Mouse (Mus musculus) cerebellum, adult 2 months (tissue): Measurements from ENCODE around the gene Plcb3.

Experiments used
- CTCF ChIP-seq: fragments of 200-500 bp; IDR thresholded peaks from 2 replicates; pipeline ENCODE4 v1.5.1; 2011; ENCODE audit warnings: low read depth, mild to moderate bottlenecking, control low read depth, low read length, moderate library complexity, borderline replicate concordance; ENCODE audit not compliant: insufficient read depth
- POLR2A ChIP-seq: fragments of 200-500 bp; IDR thresholded peaks from 2 replicates; pipeline ENCODE4 v1.6.1; 2011; ENCODE audit warnings: low read length, control low read depth, borderline replicate concordance; ENCODE audit not compliant: insufficient read depth

DNA sequence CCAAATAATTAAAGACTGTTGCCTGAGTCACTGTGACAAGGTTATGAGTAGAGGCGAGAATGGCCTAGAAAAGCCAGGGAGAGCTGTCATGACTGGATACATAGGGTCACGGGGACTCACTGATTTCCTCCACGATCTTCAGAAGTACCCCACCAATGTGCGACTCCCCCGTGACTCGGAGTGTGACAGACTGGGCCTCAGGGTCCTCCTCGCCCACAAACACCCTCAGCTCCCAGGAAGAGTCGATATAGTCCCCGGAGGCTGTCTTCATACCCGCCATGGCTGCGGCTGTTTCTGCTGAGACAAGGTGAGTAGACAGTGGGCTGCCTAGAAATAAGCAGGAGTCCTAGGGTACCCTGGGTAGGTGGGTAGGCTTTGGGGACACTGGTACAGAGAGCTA, 42.3 kb upstream of the Plcb3 start:
- TF ChIP-seq CTCF (no peak), POLR2A (no peak)
